Mouse (Mus musculus) thymus, postnatal 25 days (tissue): ENCODE data around the gene Klf7.

Experiments
- DNase-seq: peaks from one replicate; pipeline ENCODE4 v3.0.0; 2022

The Klf7 gene

DNA sequence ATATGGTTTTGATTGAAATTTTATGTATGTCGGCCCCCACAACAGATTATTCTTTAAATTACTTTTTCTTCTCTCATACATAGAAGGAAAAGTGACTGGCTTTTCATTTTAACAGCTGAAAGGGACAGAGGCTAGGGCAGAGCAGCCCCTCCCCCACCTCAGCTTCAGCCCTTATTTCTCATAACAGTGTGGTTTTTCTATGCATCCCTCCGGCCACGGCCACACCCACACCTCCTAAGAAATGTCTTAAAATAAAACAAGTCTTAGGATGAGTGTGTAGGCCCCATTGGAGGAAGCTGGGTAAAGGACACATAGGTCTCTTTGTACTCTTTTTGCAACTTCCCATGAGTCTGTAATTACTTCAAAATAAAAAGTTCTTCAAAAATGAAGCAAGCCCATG is 20.8 kb downstream of the Klf7 start:
- no peak for DNase-seq

DNA sequence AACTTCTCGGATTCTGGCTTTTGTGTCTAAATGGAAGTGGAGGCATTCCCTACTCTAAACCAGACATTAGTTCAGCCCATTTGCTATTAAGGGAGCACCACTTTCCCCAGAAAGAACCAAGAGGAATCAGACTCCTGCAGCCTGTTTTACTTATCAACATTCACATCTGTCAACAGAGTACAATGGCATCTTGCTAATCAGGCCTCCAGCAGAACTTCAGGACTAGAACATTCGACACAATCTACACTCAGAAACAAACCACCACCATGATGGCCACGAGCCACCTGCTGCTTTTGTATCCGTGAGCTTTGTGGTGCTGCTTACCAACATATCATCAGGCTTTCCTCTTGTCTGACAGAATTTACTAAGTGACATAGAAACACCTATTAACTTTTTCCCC is 23.3 kb downstream of the Klf7 start:
- no peak for DNase-seq

- no peak for DNase-seq
These were observed 24.3 kb downstream of the Klf7 start for GRCm38 (mm10) chr1:64097640-64098287.

DNA sequence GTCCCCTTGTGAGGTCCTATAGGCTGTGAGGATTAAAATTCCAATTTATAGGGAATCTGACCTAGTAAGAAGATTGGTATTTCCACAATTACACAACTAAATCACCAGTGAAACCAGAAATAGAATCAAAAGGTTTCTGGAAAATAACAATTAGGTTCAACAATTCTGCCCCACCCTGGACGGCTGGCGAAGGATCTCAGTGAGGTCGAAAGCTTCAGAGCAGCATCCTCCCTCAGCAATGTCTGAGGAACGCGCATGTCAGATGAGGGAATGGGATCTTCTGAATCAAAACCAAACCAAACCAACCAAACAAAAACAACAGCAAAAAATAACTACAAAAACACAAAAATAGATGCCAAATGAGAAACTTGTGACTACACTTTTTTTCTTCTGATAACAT is 29.1 kb downstream of the Klf7 start:
- DNase-seq: no peak

- DNase-seq: no peak
These were observed 30.5 kb downstream of the Klf7 start for GRCm38 (mm10) chr1:64091591-64091990.

- DNase-seq: peak; percentile 51
These were observed 31.5 kb downstream of the Klf7 start for GRCm38 (mm10) chr1:64090566-64090965.

GRCm38 (mm10) chr1:64089691-64090090 is 32.4 kb downstream of the Klf7 start:
- DNase-seq: peak; percentile 24

DNA sequence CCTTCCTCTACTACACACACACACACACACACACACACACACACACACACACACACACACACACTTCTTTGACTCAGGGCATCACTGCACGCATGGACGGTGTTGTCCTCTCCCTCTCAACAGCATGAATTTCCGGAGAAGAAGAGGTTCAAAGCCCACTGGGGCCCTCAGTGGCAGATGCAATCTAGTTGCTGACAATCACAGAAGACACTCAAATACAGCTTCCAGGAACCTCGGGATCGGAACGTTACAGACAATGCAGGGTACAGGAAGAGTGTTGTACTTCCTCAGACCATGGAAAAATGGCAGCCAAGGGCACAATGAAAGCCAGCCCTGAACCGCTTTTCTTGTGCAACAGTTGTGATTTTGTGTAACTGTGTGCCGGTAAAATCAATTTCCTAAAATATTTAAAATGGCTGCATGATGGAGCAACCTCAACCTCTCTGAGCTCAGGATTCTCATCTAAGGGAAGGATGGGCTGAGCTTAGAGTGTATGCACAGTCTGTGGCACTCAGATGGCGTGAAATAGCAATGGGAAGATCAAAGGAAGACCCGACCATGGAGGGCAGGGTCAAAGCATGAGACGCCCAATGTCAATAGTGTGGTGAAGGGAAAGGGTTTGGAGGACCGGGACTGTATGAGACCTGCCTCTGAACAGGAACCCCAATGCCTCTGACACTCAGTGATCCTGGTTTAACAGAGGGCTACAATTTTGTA is 33.3 kb downstream of the Klf7 start:
- DNase-seq: peak; percentile 38

DNA sequence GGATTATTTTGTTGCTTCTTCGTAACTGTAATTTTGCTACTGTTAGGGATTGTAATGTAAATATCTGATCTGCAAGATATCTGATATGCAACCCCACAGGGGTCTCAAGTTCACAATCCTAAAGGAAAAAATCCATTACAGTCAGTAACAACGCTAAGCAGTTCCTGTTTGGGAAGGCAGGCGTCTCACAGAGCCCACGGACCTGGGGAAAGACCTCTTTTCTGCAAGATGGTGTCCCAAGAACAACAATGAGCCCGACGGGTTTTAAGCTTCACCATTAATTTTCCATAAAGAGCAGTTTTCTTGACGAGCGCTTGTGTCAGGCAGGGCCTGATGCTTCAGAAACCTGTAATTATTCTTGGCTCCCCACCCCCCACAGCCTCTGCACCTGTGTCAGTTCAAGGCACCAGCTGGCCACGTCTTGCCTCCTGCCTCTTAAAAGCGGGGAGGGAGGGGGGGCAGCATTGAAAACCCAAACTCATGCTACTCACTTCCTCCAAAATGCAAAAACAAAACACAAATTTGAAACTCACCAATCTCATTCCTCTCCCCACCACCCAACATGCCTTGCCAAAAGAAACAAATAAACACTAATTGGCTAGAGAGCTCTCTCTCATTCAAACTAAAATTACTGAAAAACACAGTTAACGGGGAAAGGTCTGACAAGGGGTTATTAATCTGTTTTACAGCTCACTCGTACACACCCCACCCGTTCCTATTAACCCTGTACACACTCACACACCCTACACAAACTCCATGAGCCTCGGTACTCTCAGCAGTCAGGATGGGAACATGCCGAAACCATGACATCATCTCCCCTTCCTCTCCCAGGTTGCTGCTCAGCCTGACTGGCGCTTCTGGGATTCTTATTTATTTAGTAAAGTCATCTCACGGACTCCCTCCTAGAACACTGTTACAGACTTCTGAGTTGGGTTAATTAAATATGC is 34.2 kb downstream of the Klf7 start:
- peak; percentile 86 for DNase-seq

DNA sequence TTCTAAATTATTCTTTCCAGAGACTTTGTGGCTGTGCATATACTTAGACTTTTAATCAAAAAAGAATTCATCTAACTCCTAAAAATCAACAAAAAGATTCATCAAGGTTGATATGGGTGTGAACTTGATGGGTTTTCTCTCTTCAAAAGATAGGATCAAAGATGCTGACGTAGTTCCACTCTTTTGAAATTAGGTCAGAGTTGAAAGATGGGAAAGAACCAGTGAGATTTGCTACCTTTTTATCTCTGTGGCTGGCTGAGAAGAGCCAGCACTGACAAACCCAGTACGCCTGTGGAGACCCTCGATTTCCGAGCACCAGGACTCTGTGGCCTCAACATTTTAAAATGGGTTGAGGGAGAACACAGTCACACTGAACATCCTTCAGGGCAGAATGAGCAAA is 36.2 kb downstream of the Klf7 start:
- DNase-seq: peak; percentile 35

- DNase-seq: no peak
These were observed 36.7 kb downstream of the Klf7 start for GRCm38 (mm10) chr1:64085361-64085760.

DNA sequence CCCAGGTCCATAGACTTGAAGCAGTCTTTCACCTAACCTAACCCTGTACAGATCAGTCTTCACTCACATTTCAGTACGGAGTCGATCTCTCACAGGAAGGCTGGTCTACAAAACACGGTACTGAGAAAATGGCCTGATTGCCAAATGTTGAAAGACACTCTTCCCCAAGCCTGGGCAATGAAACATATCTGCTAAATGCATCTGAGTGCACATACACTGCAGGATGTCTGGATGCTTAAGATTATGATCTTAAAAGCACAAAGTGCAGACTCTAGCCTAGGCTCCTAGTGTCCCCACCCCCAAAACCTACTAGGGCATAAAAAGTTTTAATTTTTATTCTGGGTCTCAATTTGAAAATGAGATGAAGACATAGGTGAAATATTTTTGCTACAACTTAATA is 37.4 kb downstream of the Klf7 start:
- peak; percentile 35 for DNase-seq

- no peak for DNase-seq
These were observed 40.3 kb downstream of the Klf7 start for GRCm38 (mm10) chr1:64081791-64082190.

- DNase-seq: no peak
These were observed 40.9 kb downstream of the Klf7 start for GRCm38 (mm10) chr1:64081217-64081616.

DNA sequence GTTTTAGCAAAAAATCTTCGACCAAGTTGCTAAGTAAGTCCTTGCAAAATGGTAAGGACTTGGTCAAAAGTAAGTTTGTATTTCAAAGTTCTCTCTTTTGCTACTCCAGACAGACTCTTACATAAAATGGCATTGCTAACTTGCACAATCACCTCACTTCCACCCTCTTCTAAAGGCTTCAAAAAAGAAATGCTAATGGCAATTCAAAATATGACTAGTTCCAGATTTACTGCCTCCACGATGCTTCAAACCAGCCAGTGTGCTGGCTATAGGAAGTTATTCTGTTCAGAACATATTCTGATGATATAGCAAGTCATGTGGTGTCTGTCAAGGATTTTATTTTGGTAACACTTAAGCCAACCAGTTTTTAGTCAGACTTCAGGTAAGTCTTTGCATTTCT is 41.8 kb downstream of the Klf7 start:
- DNase-seq: no peak

DNA sequence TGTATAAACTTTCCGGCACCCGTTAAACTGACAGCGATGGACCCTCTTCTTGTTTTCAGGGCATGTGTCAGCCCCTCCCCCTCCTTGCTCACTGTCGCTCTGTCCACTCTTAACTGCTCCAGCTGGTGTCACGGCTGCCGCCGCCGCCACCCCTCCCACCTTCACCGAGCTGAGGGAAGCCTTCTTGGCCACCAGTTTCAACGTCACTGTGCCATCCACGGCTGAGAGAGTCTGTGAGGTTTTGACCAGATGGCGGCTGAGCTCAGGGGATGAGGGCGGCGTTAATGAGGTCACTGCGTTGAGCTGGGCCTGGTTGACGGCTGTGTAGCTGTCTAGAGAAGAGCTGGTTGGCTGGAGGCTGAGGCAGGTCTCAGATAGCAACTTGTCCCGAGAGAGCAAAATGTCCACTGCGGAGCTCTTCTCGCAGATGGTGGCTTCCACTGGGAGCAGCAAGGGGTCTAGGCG is 43.3 kb downstream of the Klf7 start:
- DNase-seq: no peak

DNA sequence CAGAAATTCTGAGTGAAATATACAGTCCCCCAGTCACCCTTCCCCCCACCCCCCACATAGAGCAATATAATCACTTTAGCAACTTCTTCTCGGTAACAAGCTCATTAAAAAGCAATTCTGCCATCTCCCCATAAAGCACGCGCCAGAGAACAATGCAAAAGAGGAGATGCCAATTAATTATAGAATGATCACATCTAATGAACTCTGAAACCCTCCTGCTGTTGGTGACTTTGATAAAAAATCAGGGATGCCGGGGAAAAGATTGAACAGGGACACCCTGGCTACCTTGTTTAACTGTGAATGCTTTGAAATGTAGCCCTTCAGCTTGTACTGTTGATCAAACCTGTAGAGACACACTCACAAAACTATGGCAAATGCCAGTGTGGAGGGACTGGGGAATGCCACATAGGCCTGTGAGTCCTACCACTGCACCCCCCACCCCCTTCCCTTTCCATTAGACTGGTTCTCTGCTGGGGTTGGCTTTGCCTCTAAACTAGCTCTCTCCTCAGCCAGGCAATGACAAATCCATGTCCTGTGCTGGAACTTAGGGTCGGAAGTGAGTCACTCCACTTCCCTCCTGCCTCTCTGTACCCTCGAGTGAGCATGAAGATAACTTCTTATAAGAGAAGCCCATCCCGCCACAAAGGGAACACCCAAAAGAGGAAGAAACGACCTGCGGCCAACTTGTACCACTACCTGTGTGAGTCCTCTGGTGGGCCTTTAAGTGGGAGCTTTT is 43.9 kb downstream of the Klf7 start:
- no peak for DNase-seq

DNA sequence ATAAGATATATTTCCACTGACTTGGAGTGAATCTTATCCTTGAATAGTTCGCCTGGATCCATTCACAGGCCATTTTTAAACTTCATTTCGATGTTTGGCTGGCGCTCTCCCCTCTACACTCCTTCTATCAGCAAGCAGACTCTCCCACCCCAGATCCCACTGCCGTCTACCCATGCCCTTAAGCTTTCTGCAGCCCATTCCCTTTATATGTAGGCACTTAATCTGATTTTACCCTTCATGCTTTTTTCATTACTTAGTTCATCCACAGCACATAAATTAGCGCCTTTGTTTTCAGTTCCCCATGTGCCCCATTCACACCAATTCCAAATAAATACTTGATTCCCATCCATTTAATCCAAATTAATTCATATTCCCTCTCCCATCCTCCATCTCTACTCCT is 48.0 kb downstream of the Klf7 start:
- DNase-seq: no peak

GRCm38 (mm10) chr1:64070947-64071346 is 51.1 kb downstream of the Klf7 start:
- no peak for DNase-seq

DNA sequence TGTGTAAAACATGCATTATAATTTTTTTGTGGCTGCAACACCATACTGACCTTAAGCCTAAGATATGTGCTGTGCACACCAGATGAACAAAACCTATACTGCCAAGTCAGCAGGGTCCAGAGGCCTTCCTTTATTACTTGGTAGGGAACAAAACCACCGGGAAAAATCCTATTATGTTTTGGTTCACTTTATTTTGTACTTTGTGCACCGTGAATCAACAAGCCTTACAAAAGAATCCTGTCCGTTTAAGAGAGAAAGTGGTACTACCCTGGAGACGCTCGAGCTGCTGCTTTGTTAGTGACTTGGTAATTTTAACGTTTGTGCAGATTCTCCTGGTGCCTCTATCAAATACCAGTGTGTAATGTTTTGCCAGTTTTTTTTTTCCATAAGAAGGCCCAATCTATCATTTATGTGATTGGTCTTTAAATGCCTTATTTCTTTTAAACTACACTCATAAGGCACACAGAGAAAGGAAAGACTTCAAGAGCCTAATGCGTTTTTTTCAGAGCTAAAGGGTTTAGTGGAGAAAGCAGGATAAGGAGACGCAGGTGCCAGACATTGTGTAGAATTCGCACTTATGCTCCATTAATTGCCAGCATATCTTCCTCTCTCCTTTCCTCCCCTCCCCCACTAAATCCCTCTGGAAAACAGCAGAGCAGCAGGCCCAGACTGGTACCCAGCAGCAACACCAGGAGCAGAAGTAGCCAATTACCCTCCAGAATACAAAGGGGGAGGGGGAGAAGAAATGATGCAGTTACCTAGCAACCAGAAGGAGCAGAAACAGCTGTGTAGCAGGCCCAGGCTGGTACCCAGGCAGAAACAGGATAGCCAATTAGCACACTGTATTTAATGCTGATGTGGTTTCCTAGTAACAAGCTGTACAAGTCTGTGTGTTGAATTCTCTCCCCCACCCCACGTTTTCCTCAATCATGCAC is 55.5 kb downstream of the Klf7 start:
- no peak for DNase-seq

GRCm38 (mm10) chr1:64061488-64061887 is 60.6 kb downstream of the Klf7 start:
- no peak for DNase-seq
